Comparison of ENCODE assay signal across 9 mouse cellular contexts in genomic region chr5:142962444-142962961, GRCm38 (mm10). TPM values are rescaled to one million over a fixed set of nuclear protein-coding genes. Genes with fewer than 3 reads are reported as not detected.
DNase-seq lines count a peak whose midpoint lies in the region; ATAC-seq and TF ChIP-seq lines count a peak whose summit lies in the region.
"Had no signal": no experiment of that assay in that cellular context is flagged by ENCODE, and none has a peak within 500 bp of the region (broad histone marks: within the 10 kb centered on the region; RNA-seq: fewer than 3 reads in every experiment).

No protein-coding gene starts in this region.

- under 1% methylated on average over 11 of the region's 11 CpGs for WGBS in embryonic facial prominence, embryonic 14.5 days
- WGBS in kidney, embryonic 16.5 days: 4% methylated on average over 11 of the region's 11 CpGs
- WGBS in midbrain, embryonic 15.5 days: 0% methylated on average over 11 of the region's 11 CpGs

- H3K27me3 ChIP-seq in embryonic facial prominence, embryonic 14.5 days (replicated peaks; ENCODE audit: control insufficient read depth, insufficient read depth, low read length): no peaks in the 10 kb centered on the region
- H3K27me3 ChIP-seq in kidney, embryonic 16.5 days (ENCODE audit: insufficient read depth, low read length): no peaks in the 10 kb centered on the region
- no peaks in the 10 kb centered on the region for H3K27me3 ChIP-seq in midbrain, embryonic 15.5 days (replicated peaks)

- no peak for ATAC-seq in embryonic facial prominence, embryonic 14.5 days (ENCODE audit: low read depth)
- ATAC-seq in kidney, embryonic 16.5 days (ENCODE audit: low FRiP score, low TSS enrichment): peak; percentile 13
- 0 out of 2 replicates have a peak, but pooled peaks have one; percentile 1 for ATAC-seq in midbrain, embryonic 15.5 days (replicated peaks)
- no peak for ATAC-seq in CD4-positive, CD25-positive, alpha-beta regulatory T cell, adult 4 months

- H3K4me1 ChIP-seq in embryonic facial prominence, embryonic 14.5 days (ENCODE audit: control insufficient read depth, insufficient read depth, low read length): peaks cover 24% of the 10 kb centered on the region
- H3K4me1 ChIP-seq in kidney, embryonic 16.5 days (ENCODE audit: insufficient read depth, low read length): peaks cover 33% of the 10 kb centered on the region
- peaks cover 47% of the 10 kb centered on the region for H3K4me1 ChIP-seq in midbrain, embryonic 15.5 days

- H3K9ac ChIP-seq in embryonic facial prominence, embryonic 14.5 days (ENCODE audit: low read depth, low read length): peak overlapping the region; percentile 98
- peak overlapping the region; percentile 96 for H3K9ac ChIP-seq in kidney, embryonic 16.5 days (replicated peaks; ENCODE audit: low read length)
- peak overlapping the region; percentile 99 for H3K9ac ChIP-seq in midbrain, embryonic 15.5 days

- peaks cover 19% of the 10 kb centered on the region for H3K36me3 ChIP-seq in embryonic facial prominence, embryonic 14.5 days (ENCODE audit: control insufficient read depth, insufficient read depth, low read length)
- H3K36me3 ChIP-seq in kidney, embryonic 16.5 days (ENCODE audit: insufficient read depth, low read length): peaks cover 14% of the 10 kb centered on the region
- no peaks in the 10 kb centered on the region for H3K36me3 ChIP-seq in midbrain, embryonic 15.5 days (replicated peaks)

- H3K9me3 ChIP-seq in embryonic facial prominence, embryonic 14.5 days (ENCODE audit: control insufficient read depth, low read length): no peaks in the 10 kb centered on the region
- no peaks in the 10 kb centered on the region for H3K9me3 ChIP-seq in kidney, embryonic 16.5 days (ENCODE audit: low read length)
- H3K9me3 ChIP-seq in midbrain, embryonic 15.5 days: no peaks in the 10 kb centered on the region

- peak overlapping the region; percentile 92 for H3K4me2 ChIP-seq in embryonic facial prominence, embryonic 14.5 days (ENCODE audit: low read depth, low read length)
- peak overlapping the region; percentile 83 for H3K4me2 ChIP-seq in kidney, embryonic 16.5 days (replicated peaks; ENCODE audit: low read depth, low read length)
- H3K4me2 ChIP-seq in midbrain, embryonic 15.5 days: peak overlapping the region; percentile 92

- DNase-seq in left cerebral cortex, adult 2 months (ENCODE audit: extremely low spot score in 1 of 2, low spot score in 2 of 2): no peak
- no peak for DNase-seq in left cerebral cortex, adult 11 months (ENCODE audit: low spot score)
- peak; percentile 80 for DNase-seq in embryonic facial prominence, embryonic 14.5 days (ENCODE audit: low spot score)
- no peak for DNase-seq in urinary bladder, postnatal 10 days (ENCODE audit: low spot score)
- no peak for DNase-seq in right cerebral cortex, postnatal 14 days

- peak overlapping the region; percentile 96 for H3K27ac ChIP-seq in left cerebral cortex, adult 2 months
- peak overlapping the region; percentile 99 for H3K27ac ChIP-seq in embryonic facial prominence, embryonic 14.5 days (replicated peaks; ENCODE audit: low read depth, low read length)
- H3K27ac ChIP-seq in kidney, embryonic 16.5 days (ENCODE audit: low read length): peak overlapping the region; percentile 97
- peak overlapping the region; percentile 96 for H3K27ac ChIP-seq in midbrain, embryonic 15.5 days
- H3K27ac ChIP-seq: macrophage had no signal

- intact Hi-C loops in left cerebral cortex, adult 2 months (cut with DNase I): loop anchor here (2.0 to 10.0 kb wide), 3 partner anchors 62 to 732 kb away; partner anchors contain the start of gene Slc29a4

- H3K4me3 ChIP-seq in left cerebral cortex, adult 2 months: peak overlapping the region; percentile 94
- peak overlapping the region; percentile 99 for H3K4me3 ChIP-seq in embryonic facial prominence, embryonic 14.5 days (ENCODE audit: low read depth, low read length)
- peak overlapping the region; percentile 86 for H3K4me3 ChIP-seq in kidney, embryonic 16.5 days (ENCODE audit: low read length)
- H3K4me3 ChIP-seq in midbrain, embryonic 15.5 days: peak overlapping the region; percentile 87

- no peak for TF ChIP-seq CTCF in left cerebral cortex, adult 2 months (IDR thresholded peaks at IDR 0.05)

RNA-seq across cellular contexts. Expression of gene Fscn1, which starts 2.4 kb away (rescaled TPM):
- total RNA-seq in left cerebral cortex, adult 2 months (2021): 100 to 1,000 TPM; 334 to 344 TPM
- polyA plus RNA-seq in embryonic facial prominence, embryonic 14.5 days (2014; fragmentation: Nextera tagmentation; extraction: Ambion mirVana): 338 and 413 TPM in 2 replicates
- 302 and 349 TPM in 2 replicates for polyA plus RNA-seq in kidney, embryonic 16.5 days (2015; fragmentation: Nextera tagmentation; extraction: Ambion mirVana)
- polyA plus RNA-seq in midbrain, embryonic 15.5 days (2015; fragmentation: Nextera tagmentation; extraction: Ambion mirVana): 507 and 508 TPM in 2 replicates
- polyA plus RNA-seq in CD4-positive, CD25-positive, alpha-beta regulatory T cell, adult 4 months (2017; shearing (Covaris generic)): under 1 TPM; 0.36 to 0.58 TPM

RNA-seq across cellular contexts. Expression of gene Actb, which starts 55.9 kb away (rescaled TPM):
- total RNA-seq in left cerebral cortex, adult 2 months (2021): 1,000 to 10,000 TPM; 2,227 to 2,233 TPM
- polyA plus RNA-seq in embryonic facial prominence, embryonic 14.5 days (2014; fragmentation: Nextera tagmentation; extraction: Ambion mirVana): 12,527 and 12,883 TPM in 2 replicates
- 12,646 and 13,929 TPM in 2 replicates for polyA plus RNA-seq in kidney, embryonic 16.5 days (2015; fragmentation: Nextera tagmentation; extraction: Ambion mirVana)
- 13,428 and 14,272 TPM in 2 replicates for polyA plus RNA-seq in midbrain, embryonic 15.5 days (2015; fragmentation: Nextera tagmentation; extraction: Ambion mirVana)
- polyA plus RNA-seq in CD4-positive, CD25-positive, alpha-beta regulatory T cell, adult 4 months (2017; shearing (Covaris generic)): over 10,000 TPM; 21,144 to 46,167 TPM

Comparison
In these comparisons a context has a peak if more than half of its experiments do, and no peak if none do; other contexts are left out.
1. ATAC-seq: peak in kidney, embryonic 16.5 days (single experiment) and midbrain, embryonic 15.5 days (single experiment); none in embryonic facial prominence, embryonic 14.5 days (single experiment) and CD4-positive, CD25-positive, alpha-beta regulatory T cell, adult 4 months (single experiment).
2. RNA of gene Fscn1, which starts 2.4 kb away (polyA plus RNA-seq): 507 to 508 TPM in midbrain, embryonic 15.5 days, 338 to 413 TPM in embryonic facial prominence, embryonic 14.5 days and 302 to 349 TPM in kidney, embryonic 16.5 days; 0.36 to 0.58 TPM in CD4-positive, CD25-positive, alpha-beta regulatory T cell, adult 4 months; every median in the first group is over 100 times any median in the second.
3. Peak in every context shown above with its lines, with median percentiles within 50 percentile points of each other: H3K27ac ChIP-seq, H3K4me3 ChIP-seq, H3K4me2 ChIP-seq and H3K9ac ChIP-seq.